Mouse (Mus musculus) lung, adult 2 months (tissue): Measurements from ENCODE around the gene Srpx2. TPM values are rescaled to one million over a fixed set of nuclear protein-coding genes. Genes with fewer than 3 reads are reported as not detected.

ENCODE experiments used
- DNase-seq: peaks from one replicate; pipeline ENCODE4 v3.0.0; 2022
- H3K4me1 ChIP-seq: fragments of 200-500 bp; 2 replicates; pipeline ENCODE4 v1.6.1; 2011; ENCODE audit warnings: low read length; ENCODE audit not compliant: control insufficient read depth, insufficient read depth
- H3K4me3 ChIP-seq: fragments of 200-500 bp; replicated peaks from 2 replicates; pipeline ENCODE3; 2011; ENCODE audit warnings: low read depth, mild to moderate bottlenecking, control low read depth, low read length; ENCODE audit errors: extremely low read depth
- CTCF ChIP-seq: fragments of 200-500 bp; IDR thresholded peaks from 2 replicates; pipeline ENCODE4 v1.5.1; 2011; ENCODE audit warnings: mild to moderate bottlenecking, low read length, control low read depth; ENCODE audit not compliant: insufficient read depth
- POLR2A ChIP-seq: fragments of 200-500 bp; IDR thresholded peaks from 2 replicates; pipeline ENCODE4 v1.6.1; 2011; ENCODE audit warnings: low read depth, mild to moderate bottlenecking, control low read depth, low read length, borderline replicate concordance; ENCODE audit errors: extremely low read depth
- WGBS: fragments of 180-500 bp; shearing (Covaris S2); methylation state at CpG from one replicate; pipeline ENCODE4 v1.1.7; 2018; 5-methylcytosine and 5-hydroxymethylcytosine counted together
- polyA plus RNA-seq: library from polyadenylated mRNA; depleted of rRNA; stranded (reverse); fragments of >200 nt; gene quantifications from 2 replicates; pipeline ENCODE4 v1.2.3, GENCODE M21; 2012; rRNA removed

Gene Srpx2
- polyA plus RNA-seq, 1 experiment: 9.4 TPM

- no peaks in the 10 kb centered on the region for H3K4me1 ChIP-seq
- TF ChIP-seq POLR2A (no peak), CTCF (no peak)
- 57% methylated on average over 12 of the region's 12 CpGs for WGBS
- DNase-seq: no peak
- H3K4me3 ChIP-seq: no peak overlapping the region
These were observed 23.2 kb downstream of the Srpx2 start for GRCm38 (mm10) chrX:133931302-133932013.

GRCm38 (mm10) chrX:133936605-133937225, 28.5 kb downstream of the Srpx2 start:
- DNase-seq: no peak
- Histone ChIP-seq H3K4me3 (no peak overlapping the region), H3K4me1 (no peaks in the 10 kb centered on the region)
- WGBS: 74% methylated on average over 4 of the region's 4 CpGs
- no peak for TF ChIP-seq CTCF
- no peak for TF ChIP-seq POLR2A

- TF ChIP-seq POLR2A: no peak
- no peak for TF ChIP-seq CTCF
- Histone ChIP-seq H3K4me1 (no peaks in the 10 kb centered on the region), H3K4me3 (no peak overlapping the region)
- no peak for DNase-seq
- WGBS: 31% methylated on average over 1 of the region's 1 CpGs
These were observed 31.3 kb downstream of the Srpx2 start for GRCm38 (mm10) chrX:133939561-133939960.

- Histone ChIP-seq H3K4me1 (no peaks in the 10 kb centered on the region), H3K4me3 (no peak overlapping the region)
- DNase-seq: peak; percentile 17
- WGBS: 38% methylated on average over 3 of the region's 3 CpGs
- no peak for TF ChIP-seq POLR2A
- peak; percentile 56 for TF ChIP-seq CTCF
These were observed 39.2 kb downstream of the Srpx2 start for GRCm38 (mm10) chrX:133947427-133947826.

GRCm38 (mm10) chrX:133954661-133955060, 46.4 kb downstream of the Srpx2 start:
- WGBS: 64% methylated on average over 7 of the region's 7 CpGs
- no peak for TF ChIP-seq POLR2A
- no peak for TF ChIP-seq CTCF
- no peaks in the 10 kb centered on the region for H3K4me1 ChIP-seq
- no peak overlapping the region for H3K4me3 ChIP-seq
- DNase-seq: no peak

GRCm38 (mm10) chrX:133960617-133961016, 52.4 kb downstream of the Srpx2 start:
- Histone ChIP-seq H3K4me3 (no peak overlapping the region), H3K4me1 (no peaks in the 10 kb centered on the region)
- DNase-seq: no peak
- no peak for TF ChIP-seq POLR2A
- no peak for TF ChIP-seq CTCF
- WGBS: 42% methylated on average over 2 of the region's 2 CpGs

GRCm38 (mm10) chrX:133964615-133965014, 56.4 kb downstream of the Srpx2 start:
- WGBS: 55% methylated on average over 2 of the region's 2 CpGs
- Histone ChIP-seq H3K4me1 (no peaks in the 10 kb centered on the region), H3K4me3 (no peak overlapping the region)
- TF ChIP-seq CTCF: no peak
- TF ChIP-seq POLR2A: no peak
- no peak for DNase-seq

- DNase-seq: peak; percentile 11
- WGBS: 25% methylated on average over 29 of the region's 29 CpGs
- H3K4me3 ChIP-seq: peak within 1 kb of the TSS; percentile 75
- H3K4me1 ChIP-seq: no peaks in the 10 kb centered on the region
- no peak for TF ChIP-seq POLR2A
- TF ChIP-seq CTCF: no peak
These were observed 73.2 kb downstream of the Srpx2 start, which contains the start of gene Sytl4 for GRCm38 (mm10) chrX:133981231-133982002. Gene Sytl4 (minus strand): TSS chrX:133981812.

Other genes starting within 250 kb of the Srpx2 start
- 0.77 and 1.1 TPM in 2 replicates for gene Pcdh19, start 219.4 kb upstream of the Srpx2 start, polyA plus RNA-seq
- 0.08 TPM in 1 of 2 replicates, not detected in the other for gene Tnmd, start 57.4 kb upstream of the Srpx2 start, polyA plus RNA-seq
- gene Tspan6, start 10.0 kb upstream of the Srpx2 start, polyA plus RNA-seq: 3.4 and 6.6 TPM in 2 replicates
- 0.81 and 1.8 TPM in 2 replicates for gene Sytl4, start 73.4 kb downstream of the Srpx2 start, polyA plus RNA-seq
- 10.2 and 12.3 TPM in 2 replicates for gene Cstf2, start 150.8 kb downstream of the Srpx2 start, polyA plus RNA-seq